In the genomic region with DNA sequence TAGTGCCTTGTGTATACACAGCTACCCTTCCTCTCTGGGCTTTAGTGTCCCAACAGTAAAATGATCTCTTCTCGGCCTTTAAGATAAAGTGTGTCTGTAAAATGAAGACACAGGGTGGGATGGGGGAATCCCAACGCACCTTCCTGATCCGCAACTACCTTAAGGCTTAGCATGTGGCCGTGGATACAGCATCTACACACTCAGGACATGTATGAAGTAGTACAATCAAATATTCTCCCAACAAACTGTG, we compare ENCODE assay signal across 8 mouse cellular contexts. TPM values are rescaled to one million over a fixed set of nuclear protein-coding genes. Genes with fewer than 3 reads are reported as not detected.
A peak's percentile ranks its signal among the peaks of the same experiment; 100 is the strongest.
DNase-seq lines count a peak whose midpoint lies in the region; ATAC-seq and TF ChIP-seq lines count a peak whose summit lies in the region.

No protein-coding gene starts in this region.

- peak overlapping the region; percentile 80 for H3K9ac ChIP-seq in liver, embryonic 13.5 days

- no peaks in the 10 kb centered on the region for H3K36me3 ChIP-seq in erythroblast, embryonic 14.5 days (ENCODE audit: control insufficient read depth)
- no peaks in the 10 kb centered on the region for H3K36me3 ChIP-seq in thymus, adult 2 months (ENCODE audit: control insufficient read depth, insufficient read depth, low read length)
- no peaks in the 10 kb centered on the region for H3K36me3 ChIP-seq in liver, embryonic 13.5 days

- peak overlapping the region; percentile 71 for H3K4me3 ChIP-seq in erythroblast, embryonic 14.5 days (replicated peaks)
- peak overlapping the region; percentile 66 for H3K4me3 ChIP-seq in thymus, adult 2 months (ENCODE audit: control insufficient read depth, insufficient read depth, low read length)
- H3K4me3 ChIP-seq in liver, embryonic 13.5 days (replicated peaks): peak overlapping the region; percentile 73

- H3K27ac ChIP-seq in thymus, adult 2 months (ENCODE audit: control insufficient read depth, insufficient read depth, low read length): no peak overlapping the region
- H3K27ac ChIP-seq in liver, embryonic 13.5 days: peak overlapping the region; percentile 72

- H3K27me3 ChIP-seq in erythroblast, embryonic 14.5 days (ENCODE audit: control insufficient read depth): no peaks in the 10 kb centered on the region
- H3K27me3 ChIP-seq in thymus, adult 2 months (ENCODE audit: control insufficient read depth, insufficient read depth, low read length): no peaks in the 10 kb centered on the region
- no peaks in the 10 kb centered on the region for H3K27me3 ChIP-seq in liver, embryonic 13.5 days

- no peak for TF ChIP-seq CTCF in thymus, adult 2 months (IDR thresholded peaks at IDR 0.05; ENCODE audit: borderline replicate concordance, control insufficient read depth, extremely low read depth, insufficient read depth, low read length, poor library complexity)

- WGBS in thymus, adult 2 months: 28% methylated on average over 4 of the region's 4 CpGs
- WGBS in liver, embryonic 13.5 days (ENCODE audit: insufficient replicate concordance): 3% methylated on average over 4 of the region's 4 CpGs

- H3K4me2 ChIP-seq in liver, embryonic 13.5 days: peak overlapping the region; percentile 90

- intact Hi-C loops in left cerebral cortex, postnatal 14 days (cut with DNase I): loop anchor here (2.0 kb wide), 1 partner anchor 39 kb away; no protein-coding TSS in a partner anchor

- TF ChIP-seq POLR2A in thymus, adult 2 months (IDR thresholded peaks at IDR 0.05; ENCODE audit: control insufficient read depth, extremely low read depth, insufficient read depth, low read length, poor library complexity): no peak

- no peak for ATAC-seq in erythroblast, adult 5-6 weeks (replicated peaks; ENCODE audit: low FRiP score, poor library complexity, severe bottlenecking)
- ATAC-seq in liver, embryonic 13.5 days (ENCODE audit: low read depth): peak; percentile 11; the same call in 1 of the 2 replicates
- no peak for ATAC-seq in frontal cortex, adult (ENCODE audit: low TSS enrichment)

- H3K9me3 ChIP-seq in erythroblast, embryonic 14.5 days (ENCODE audit: control insufficient read depth, low read length): no peaks in the 10 kb centered on the region
- H3K9me3 ChIP-seq in liver, embryonic 13.5 days (replicated peaks): no peaks in the 10 kb centered on the region

- DNase-seq in thymus, adult 2 months: no peak
- DNase-seq in thymus, postnatal 0 days (ENCODE audit: low spot score): no peak
- DNase-seq in liver, embryonic 13.5 days: no peak
- no peak for DNase-seq in left cerebral cortex, postnatal 14 days (ENCODE audit: low spot score in 2 of 2)
- no peak for DNase-seq in left cerebral cortex, adult 11 months (ENCODE audit: low spot score)

- peaks cover 21% of the 10 kb centered on the region for H3K4me1 ChIP-seq in erythroblast, embryonic 14.5 days (ENCODE audit: control insufficient read depth)
- peaks cover 18% of the 10 kb centered on the region for H3K4me1 ChIP-seq in thymus, adult 2 months (replicated peaks; ENCODE audit: control insufficient read depth, insufficient read depth, low read length)
- H3K4me1 ChIP-seq in liver, embryonic 13.5 days (replicated peaks): peaks cover 35% of the 10 kb centered on the region

RNA-seq across cellular contexts. Expression of a gene that starts 0.7 kb away (rescaled TPM):
- 0.21 and 0.27 TPM in 2 replicates for polyA plus RNA-seq in erythroblast, embryonic 14.5 days (2012)
- total RNA-seq in erythroblast, adult 5-6 weeks (2015; ENCODE audit: low replicate concordance): 12.1 and 19.4 TPM in 2 replicates
- total RNA-seq in erythroblast, adult 5-6 weeks (2017; ENCODE audit: low replicate concordance): 6.6 and 17.6 TPM in 2 replicates
- polyA plus RNA-seq in thymus, adult 2 months (2012; rRNA removed): 33.2 and 36.5 TPM in 2 replicates
- polyA plus RNA-seq in thymus, postnatal 0 days (2015; fragmentation: Nextera tagmentation; extraction: Ambion mirVana): 64.7 and 64.9 TPM in 2 replicates
- polyA plus RNA-seq in liver, embryonic 13.5 days (2015; fragmentation: Nextera tagmentation; extraction: Ambion mirVana): 40.7 and 40.8 TPM in 2 replicates
- 100 to 1,000 TPM; 110 to 113 TPM for total RNA-seq in left cerebral cortex, postnatal 14 days (2021)

Comparison
In these comparisons a context has a peak if more than half of its experiments do, and no peak if none do; other contexts are left out.
1. RNA of a gene that starts 0.7 kb away (polyA plus RNA-seq): 64.7 to 64.9 TPM in thymus, postnatal 0 days, 40.7 to 40.8 TPM in liver, embryonic 13.5 days and 33.2 to 36.5 TPM in thymus, adult 2 months; 0.21 to 0.27 TPM in erythroblast, embryonic 14.5 days; every median in the first group is over 10 times any median in the second.
2. Peak in every context shown above with its lines, with median percentiles within 50 percentile points of each other: H3K4me3 ChIP-seq.